Mouse (Mus musculus): Measurements from ENCODE around the gene Cfap77. TPM values are rescaled to one million over a fixed set of nuclear protein-coding genes. Genes with fewer than 3 reads are reported as not detected.

Cfap77 gene
- polyA plus RNA-seq, 1 experiment: not detected

DNA sequence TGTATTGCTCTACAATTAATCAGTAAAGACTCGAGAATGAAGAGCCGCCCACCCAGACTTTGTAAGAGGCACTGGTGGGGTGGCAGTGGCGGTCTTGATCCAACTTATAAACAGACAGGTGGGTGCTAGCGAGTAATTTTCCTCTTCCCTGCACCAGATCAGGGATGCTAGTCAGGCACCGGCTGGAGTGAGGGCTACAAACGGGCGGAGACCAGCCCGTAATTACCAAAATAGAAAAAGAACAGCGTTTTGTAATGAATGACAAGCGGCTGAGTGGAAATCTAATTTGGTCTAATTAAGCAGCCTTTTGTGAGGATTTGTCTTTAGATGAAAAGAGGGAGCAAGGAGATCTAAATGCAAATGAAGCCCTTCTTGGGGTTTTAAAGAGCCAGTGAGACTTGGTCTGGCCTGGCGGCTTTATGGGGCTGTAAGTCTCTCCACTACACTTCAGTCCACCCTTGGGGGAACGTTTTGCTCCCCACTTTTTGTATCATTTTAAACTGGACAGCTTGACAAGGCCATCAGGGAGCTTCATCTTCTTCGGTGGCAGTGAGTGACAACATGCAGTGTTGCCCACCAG is 48.3 kb downstream of the Cfap77 start:
- no peak for TF ChIP-seq CTCF (IDR thresholded peaks at IDR 0.05; ENCODE audit: low read depth, low read length)
- TF ChIP-seq POLR2A (IDR thresholded peaks at IDR 0.05; ENCODE audit: borderline replicate concordance, low read depth, low read length): no peak
- H3K27ac ChIP-seq (ENCODE audit: insufficient read depth, low read depth, low read length): no peak overlapping the region
- peaks cover 4% of the 10 kb centered on the region for H3K4me1 ChIP-seq (ENCODE audit: control insufficient read depth, insufficient read depth, low read length)
- no peak overlapping the region for H3K4me3 ChIP-seq (ENCODE audit: insufficient read depth, low read length)

DNA sequence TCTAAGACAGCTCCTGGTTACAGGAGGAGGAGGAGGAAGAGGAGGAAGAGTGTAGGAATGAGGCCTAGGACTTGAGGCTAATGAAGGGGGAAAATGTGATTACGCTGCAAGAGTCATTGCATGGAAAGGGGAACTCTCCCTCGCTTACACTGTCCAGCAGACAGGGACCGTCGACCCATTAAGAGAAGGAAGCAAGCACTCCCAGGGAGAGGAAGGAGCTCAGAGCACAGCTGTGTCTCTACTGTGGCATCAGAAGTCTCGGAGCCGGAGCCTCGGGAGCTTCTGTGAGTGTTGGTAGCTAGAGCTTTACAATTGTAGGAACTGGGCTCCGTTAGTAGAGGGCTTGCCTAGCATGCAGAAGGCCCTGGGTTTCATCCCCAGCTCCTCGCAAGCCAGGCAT is 50.8 kb downstream of the Cfap77 start:
- peaks cover 4% of the 10 kb centered on the region for H3K4me1 ChIP-seq (ENCODE audit: control insufficient read depth, insufficient read depth, low read length)
- H3K4me3 ChIP-seq (ENCODE audit: insufficient read depth, low read length): no peak overlapping the region
- no peak for TF ChIP-seq CTCF (IDR thresholded peaks at IDR 0.05; ENCODE audit: low read depth, low read length)
- TF ChIP-seq POLR2A (IDR thresholded peaks at IDR 0.05; ENCODE audit: borderline replicate concordance, low read depth, low read length): no peak
- no peak overlapping the region for H3K27ac ChIP-seq (ENCODE audit: insufficient read depth, low read depth, low read length)

DNA sequence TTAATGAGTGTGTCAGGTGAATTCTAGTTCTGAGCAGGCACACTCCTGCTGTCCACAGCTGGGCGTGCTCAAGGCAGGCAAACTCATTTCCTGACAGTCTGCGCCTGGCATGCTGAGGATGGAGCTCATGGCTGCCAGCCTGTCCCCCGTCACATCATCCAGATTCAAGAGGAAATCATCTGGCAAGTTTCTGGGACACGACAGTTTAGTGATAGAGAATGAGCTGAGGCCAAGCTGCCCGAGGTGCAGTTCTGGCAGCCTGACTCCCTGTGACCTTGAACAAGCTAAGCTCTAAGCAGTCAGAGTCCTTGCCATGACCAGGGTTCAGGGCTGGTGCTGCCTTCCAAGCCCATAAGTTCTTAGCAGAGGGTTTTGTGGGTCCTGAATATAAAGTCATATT is 56.6 kb downstream of the Cfap77 start:
- TF ChIP-seq POLR2A (IDR thresholded peaks at IDR 0.05; ENCODE audit: borderline replicate concordance, low read depth, low read length) (no peak), CTCF (IDR thresholded peaks at IDR 0.05; ENCODE audit: low read depth, low read length) (no peak)
- no peak overlapping the region for H3K4me3 ChIP-seq (ENCODE audit: insufficient read depth, low read length)
- no peaks in the 10 kb centered on the region for H3K4me1 ChIP-seq (ENCODE audit: control insufficient read depth, insufficient read depth, low read length)
- no peak overlapping the region for H3K27ac ChIP-seq (ENCODE audit: insufficient read depth, low read depth, low read length)

DNA sequence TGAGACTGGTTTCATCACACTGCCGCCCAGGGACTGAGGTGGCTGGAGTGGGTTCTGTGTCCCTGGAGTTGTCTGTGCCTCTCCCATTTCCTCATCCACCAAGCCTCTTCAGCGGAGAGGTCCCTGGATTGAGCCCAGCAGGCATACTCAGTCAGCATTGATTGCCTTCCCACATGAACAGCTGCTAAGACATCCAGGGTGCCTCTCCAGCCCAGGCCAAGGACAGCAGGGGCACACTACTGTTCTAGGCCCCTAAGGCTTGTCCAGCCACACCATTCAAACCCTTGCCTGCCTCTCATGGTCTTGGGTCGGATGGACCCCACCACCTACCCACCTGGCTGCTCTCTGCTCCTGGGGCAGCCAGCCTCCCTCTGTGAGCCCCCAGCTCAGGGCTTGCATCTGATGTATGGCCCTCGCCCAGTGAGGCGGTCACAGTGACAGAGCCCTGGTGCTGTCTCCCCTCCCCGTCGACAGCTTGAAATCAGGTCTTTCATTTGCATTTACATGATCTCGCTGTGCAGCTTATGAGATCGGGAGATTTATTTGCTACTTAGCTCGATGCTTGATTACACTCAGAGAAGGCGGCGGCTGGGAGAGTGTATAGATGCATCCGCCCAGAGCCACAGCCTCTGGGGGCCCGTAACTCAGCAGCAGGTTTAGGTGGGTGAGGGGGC is 57.6 kb downstream of the Cfap77 start:
- TF ChIP-seq CTCF (IDR thresholded peaks at IDR 0.05; ENCODE audit: low read depth, low read length) (no peak), POLR2A (IDR thresholded peaks at IDR 0.05; ENCODE audit: borderline replicate concordance, low read depth, low read length) (no peak)
- no peaks in the 10 kb centered on the region for H3K4me1 ChIP-seq (ENCODE audit: control insufficient read depth, insufficient read depth, low read length)
- no peak overlapping the region for H3K4me3 ChIP-seq (ENCODE audit: insufficient read depth, low read length)
- no peak overlapping the region for H3K27ac ChIP-seq (ENCODE audit: insufficient read depth, low read depth, low read length)

DNA sequence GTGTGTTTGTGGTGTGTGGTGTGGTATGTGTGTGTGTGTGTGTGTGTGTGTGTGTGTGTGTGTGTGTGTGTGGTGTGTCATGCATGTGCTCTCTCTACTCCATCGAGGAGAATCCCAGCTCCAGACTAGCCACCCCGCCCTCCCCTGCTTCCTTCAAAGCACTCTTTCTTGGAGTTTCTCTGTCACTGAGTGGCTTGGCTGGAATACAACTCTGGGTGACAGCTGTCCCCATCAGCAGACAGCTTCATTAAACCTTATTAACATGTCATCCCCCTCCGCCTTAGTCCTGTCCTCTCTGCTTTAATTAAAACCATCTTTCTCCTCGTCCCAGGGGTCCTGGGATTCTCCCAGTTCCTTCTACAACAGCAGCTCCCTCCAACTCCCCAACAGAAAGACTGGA is 59.4 kb downstream of the Cfap77 start:
- Histone ChIP-seq H3K4me1 (ENCODE audit: control insufficient read depth, insufficient read depth, low read length) (no peaks in the 10 kb centered on the region), H3K27ac (ENCODE audit: insufficient read depth, low read depth, low read length) (no peak overlapping the region), H3K4me3 (ENCODE audit: insufficient read depth, low read length) (no peak overlapping the region)
- TF ChIP-seq POLR2A (IDR thresholded peaks at IDR 0.05; ENCODE audit: borderline replicate concordance, low read depth, low read length): no peak
- TF ChIP-seq CTCF (IDR thresholded peaks at IDR 0.05; ENCODE audit: low read depth, low read length): no peak

GRCm38 (mm10) chr2:28994014-28994413 is 60.9 kb downstream of the Cfap77 start:
- TF ChIP-seq POLR2A (IDR thresholded peaks at IDR 0.05; ENCODE audit: borderline replicate concordance, low read depth, low read length): no peak
- no peak for TF ChIP-seq CTCF (IDR thresholded peaks at IDR 0.05; ENCODE audit: low read depth, low read length)
- Histone ChIP-seq H3K27ac (ENCODE audit: insufficient read depth, low read depth, low read length) (no peak overlapping the region), H3K4me3 (ENCODE audit: insufficient read depth, low read length) (no peak overlapping the region)

DNA sequence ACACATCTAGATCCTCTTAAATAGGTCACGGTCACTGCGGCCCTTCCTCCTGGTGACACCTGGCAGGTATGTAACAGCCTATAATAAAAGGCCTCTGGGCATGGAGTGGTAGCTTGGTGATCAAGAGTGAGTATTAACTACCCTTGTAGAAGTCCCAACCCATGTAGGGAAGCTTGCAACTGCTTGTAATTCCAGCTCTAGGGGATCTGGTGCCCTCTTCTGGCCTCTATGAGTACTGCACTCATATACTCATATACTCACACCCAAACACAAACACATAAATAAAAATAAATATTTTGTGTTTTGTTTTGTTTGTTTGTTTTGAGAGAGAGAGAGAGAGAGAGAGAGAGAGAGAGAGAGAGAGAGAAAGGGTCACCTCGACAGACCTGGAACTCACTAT is 66.1 kb downstream of the Cfap77 start:
- no peaks in the 10 kb centered on the region for H3K4me1 ChIP-seq (ENCODE audit: control insufficient read depth, insufficient read depth, low read length)
- H3K4me3 ChIP-seq (ENCODE audit: insufficient read depth, low read length): no peak overlapping the region
- TF ChIP-seq CTCF (IDR thresholded peaks at IDR 0.05; ENCODE audit: low read depth, low read length): no peak
- TF ChIP-seq POLR2A (IDR thresholded peaks at IDR 0.05; ENCODE audit: borderline replicate concordance, low read depth, low read length): no peak
- no peak overlapping the region for H3K27ac ChIP-seq (ENCODE audit: insufficient read depth, low read depth, low read length)

More at GRCm38 (mm10) chr2:28994014-28994413, 60.9 kb downstream of the Cfap77 start:
- no peaks in the 10 kb centered on the region for H3K4me1 ChIP-seq (ENCODE audit: control insufficient read depth, insufficient read depth, low read length)

- Histone ChIP-seq H3K27ac (ENCODE audit: insufficient read depth, low read depth, low read length) (no peak overlapping the region), H3K4me3 (ENCODE audit: insufficient read depth, low read length) (no peak overlapping the region), H3K4me1 (ENCODE audit: control insufficient read depth, insufficient read depth, low read length) (no peaks in the 10 kb centered on the region)
- TF ChIP-seq POLR2A (IDR thresholded peaks at IDR 0.05; ENCODE audit: borderline replicate concordance, low read depth, low read length) (no peak), CTCF (IDR thresholded peaks at IDR 0.05; ENCODE audit: low read depth, low read length) (no peak)
Observed at GRCm38 (mm10) chr2:28980080-28980910, 74.6 kb downstream of the Cfap77 start.

DNA sequence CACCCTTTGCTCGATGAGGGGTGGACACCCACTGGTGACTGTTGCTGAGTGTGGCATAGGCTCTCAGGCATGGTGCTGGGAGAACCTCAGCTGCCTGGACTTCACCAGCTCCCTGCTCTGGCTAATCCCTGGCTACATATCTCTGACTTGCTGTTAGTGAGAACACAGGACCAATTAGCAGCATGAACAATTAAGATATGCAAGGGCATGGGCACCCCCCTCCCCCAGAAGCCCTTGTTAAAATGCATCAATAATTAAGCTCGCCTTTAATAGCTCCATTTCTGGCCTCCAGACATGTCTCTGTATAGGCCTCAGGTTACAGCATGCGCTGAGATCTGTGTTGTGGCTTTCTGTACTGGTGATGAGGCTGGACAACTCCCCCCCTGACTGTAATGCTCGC is 76.4 kb downstream of the Cfap77 start:
- no peak for TF ChIP-seq CTCF (IDR thresholded peaks at IDR 0.05; ENCODE audit: low read depth, low read length)
- no peak for TF ChIP-seq POLR2A (IDR thresholded peaks at IDR 0.05; ENCODE audit: borderline replicate concordance, low read depth, low read length)
- Histone ChIP-seq H3K4me1 (ENCODE audit: control insufficient read depth, insufficient read depth, low read length) (no peaks in the 10 kb centered on the region), H3K27ac (ENCODE audit: insufficient read depth, low read depth, low read length) (no peak overlapping the region), H3K4me3 (ENCODE audit: insufficient read depth, low read length) (no peak overlapping the region)

DNA sequence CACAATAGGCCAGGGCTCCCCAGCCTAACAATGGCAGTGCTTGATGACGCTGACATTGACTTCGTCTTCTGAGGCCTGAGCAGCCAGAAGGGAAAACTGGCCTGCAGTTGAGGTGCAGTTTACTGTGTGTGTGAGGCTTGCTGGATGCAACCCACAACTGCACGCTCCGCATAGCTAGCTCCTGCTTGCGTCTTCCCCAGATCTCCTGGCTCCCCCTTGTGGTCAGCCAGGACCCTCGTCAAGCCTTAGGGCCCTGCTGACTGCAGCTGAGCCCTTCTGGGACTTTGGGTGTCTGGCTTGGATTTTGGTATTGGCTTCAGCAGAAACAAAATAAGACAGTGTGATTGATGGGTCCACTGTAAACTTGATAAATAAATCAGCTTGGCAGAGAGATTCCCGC is 78.2 kb downstream of the Cfap77 start:
- Histone ChIP-seq H3K4me3 (ENCODE audit: insufficient read depth, low read length) (no peak overlapping the region), H3K4me1 (ENCODE audit: control insufficient read depth, insufficient read depth, low read length) (no peaks in the 10 kb centered on the region), H3K27ac (ENCODE audit: insufficient read depth, low read depth, low read length) (no peak overlapping the region)
- no peak for TF ChIP-seq POLR2A (IDR thresholded peaks at IDR 0.05; ENCODE audit: borderline replicate concordance, low read depth, low read length)
- peak; percentile 77 for TF ChIP-seq CTCF (IDR thresholded peaks at IDR 0.05; ENCODE audit: low read depth, low read length)
